Mouse (Mus musculus): ENCODE measurements around the gene Ust. TPM values are rescaled to one million over a fixed set of nuclear protein-coding genes. Genes with fewer than 3 reads are reported as not detected.

Ust gene
- polyA plus RNA-seq, 1 experiment from 2014 or later, result 6.6 TPM

DNA sequence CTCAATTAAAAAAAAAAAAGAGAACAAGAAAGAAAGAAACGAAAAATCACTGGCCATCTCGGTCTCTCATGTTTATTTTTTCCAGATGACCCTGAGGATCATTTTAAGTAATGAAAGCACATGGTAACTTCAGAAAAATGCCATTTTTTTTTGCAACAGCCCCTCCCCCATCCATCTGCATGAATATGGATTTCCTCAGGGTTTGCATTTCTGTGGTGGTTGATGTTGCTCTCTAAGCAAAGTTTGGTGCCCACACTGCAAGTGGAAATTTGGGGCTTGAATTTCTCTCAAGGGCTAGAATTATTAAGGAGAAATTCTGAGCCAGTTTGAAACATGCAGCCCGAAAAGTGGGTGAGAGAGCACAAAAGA lies 290.3 kb downstream of the Ust start:
- no peaks in the 10 kb centered on the region for H3K27me3 ChIP-seq
- H3K9ac ChIP-seq, result no peak overlapping the region
- H3K4me2 ChIP-seq, result no peak overlapping the region
- 41% methylated on average over 3 of the region's 3 CpGs for WGBS
- peaks cover 10% of the 10 kb centered on the region for H3K4me1 ChIP-seq
- ATAC-seq (replicated peaks; ENCODE audit: low FRiP score), result no peak
- H3K36me3 ChIP-seq, result no peaks in the 10 kb centered on the region
- no peak overlapping the region for H3K27ac ChIP-seq
- H3K9me3 ChIP-seq (replicated peaks), result no peaks in the 10 kb centered on the region
- no peak overlapping the region for H3K4me3 ChIP-seq (replicated peaks)

- Histone ChIP-seq H3K4me3 (replicated peaks) (no peak overlapping the region), H3K9ac (no peak overlapping the region), H3K4me2 (no peak overlapping the region), H3K27me3 (no peaks in the 10 kb centered on the region), H3K9me3 (replicated peaks) (no peaks in the 10 kb centered on the region), H3K4me1 (peaks cover 9% of the 10 kb centered on the region; the same call in 1 of the 2 replicates), H3K27ac (no peak overlapping the region), H3K36me3 (no peaks in the 10 kb centered on the region)
- ATAC-seq (replicated peaks; ENCODE audit: low FRiP score), result 0 out of 2 replicates have a peak, but pooled peaks have one; percentile 60
- 47% methylated on average over 5 of the region's 5 CpGs for WGBS
These were observed 290.8 kb downstream of the Ust start for GRCm38 (mm10) chr10:8227705-8228374.

- H3K4me3 ChIP-seq (replicated peaks), result no peak overlapping the region
- peaks cover 7% of the 10 kb centered on the region; the same call in 1 of the 2 replicates for H3K4me1 ChIP-seq
- H3K9ac ChIP-seq, result no peak overlapping the region
- no peaks in the 10 kb centered on the region for H3K36me3 ChIP-seq
- H3K9me3 ChIP-seq (replicated peaks), result no peaks in the 10 kb centered on the region
- WGBS, result 71% methylated on average over 3 of the region's 3 CpGs
- no peak overlapping the region for H3K27ac ChIP-seq
- ATAC-seq (replicated peaks; ENCODE audit: low FRiP score), result no peak
- no peak overlapping the region for H3K4me2 ChIP-seq
- no peaks in the 10 kb centered on the region for H3K27me3 ChIP-seq
These were observed 292.0 kb downstream of the Ust start for GRCm38 (mm10) chr10:8226650-8227049.

GRCm38 (mm10) chr10:8224641-8225040 lies 294.0 kb downstream of the Ust start:
- no peak for ATAC-seq (replicated peaks; ENCODE audit: low FRiP score)
- peaks cover 5% of the 10 kb centered on the region; the same call in 1 of the 2 replicates for H3K4me1 ChIP-seq
- no peak overlapping the region for H3K27ac ChIP-seq
- H3K9ac ChIP-seq, result no peak overlapping the region
- 87% methylated on average over 2 of the region's 2 CpGs for WGBS
- no peak overlapping the region for H3K4me2 ChIP-seq
- no peaks in the 10 kb centered on the region for H3K27me3 ChIP-seq
- no peaks in the 10 kb centered on the region for H3K9me3 ChIP-seq (replicated peaks)
- H3K4me3 ChIP-seq (replicated peaks), result no peak overlapping the region
- no peaks in the 10 kb centered on the region for H3K36me3 ChIP-seq

GRCm38 (mm10) chr10:8224046-8224445 lies 294.6 kb downstream of the Ust start:
- Histone ChIP-seq H3K36me3 (no peaks in the 10 kb centered on the region), H3K9ac (no peak overlapping the region), H3K9me3 (replicated peaks) (no peaks in the 10 kb centered on the region), H3K27me3 (no peaks in the 10 kb centered on the region), H3K4me2 (no peak overlapping the region), H3K27ac (no peak overlapping the region), H3K4me3 (replicated peaks) (no peak overlapping the region), H3K4me1 (peaks cover 5% of the 10 kb centered on the region; the same call in 1 of the 2 replicates)
- WGBS, result 61% methylated on average over 8 of the region's 8 CpGs
- ATAC-seq (replicated peaks; ENCODE audit: low FRiP score), result no peak

DNA sequence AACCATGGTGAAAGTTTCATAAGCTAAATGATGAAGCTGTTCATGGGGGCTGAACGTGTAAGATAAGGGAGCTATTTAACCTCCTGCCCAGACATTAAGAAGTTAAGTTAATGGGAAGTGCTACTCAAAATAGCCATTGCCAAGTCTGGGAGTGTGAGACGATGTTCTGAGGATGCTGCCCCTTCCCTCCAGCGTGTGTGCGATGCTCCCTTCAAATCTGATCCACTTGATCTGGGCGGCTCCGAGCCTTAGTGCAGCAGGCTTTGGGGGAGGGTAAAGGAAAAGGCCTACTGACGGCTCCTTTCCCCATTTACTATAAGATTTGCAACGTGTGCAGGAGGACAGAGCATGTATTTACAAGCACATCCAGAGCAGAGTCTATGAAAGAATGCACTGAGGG lies 301.7 kb downstream of the Ust start:
- Histone ChIP-seq H3K9me3 (replicated peaks) (no peaks in the 10 kb centered on the region), H3K4me1 (peaks cover 40% of the 10 kb centered on the region), H3K27me3 (no peaks in the 10 kb centered on the region), H3K4me3 (replicated peaks) (no peak overlapping the region), H3K27ac (no peak overlapping the region), H3K36me3 (no peaks in the 10 kb centered on the region), H3K4me2 (no peak overlapping the region), H3K9ac (no peak overlapping the region)
- 19% methylated on average over 8 of the region's 8 CpGs for WGBS
- no peak for ATAC-seq (replicated peaks; ENCODE audit: low FRiP score)

- no peak for ATAC-seq (replicated peaks; ENCODE audit: low FRiP score)
- 86% methylated on average over 3 of the region's 3 CpGs for WGBS
- Histone ChIP-seq H3K4me3 (replicated peaks) (no peak overlapping the region), H3K4me2 (no peak overlapping the region), H3K27me3 (no peaks in the 10 kb centered on the region), H3K4me1 (peaks cover 40% of the 10 kb centered on the region), H3K9me3 (replicated peaks) (no peaks in the 10 kb centered on the region), H3K9ac (no peak overlapping the region), H3K36me3 (no peaks in the 10 kb centered on the region), H3K27ac (no peak overlapping the region)
These were observed 303.4 kb downstream of the Ust start for GRCm38 (mm10) chr10:8215181-8215580.

DNA sequence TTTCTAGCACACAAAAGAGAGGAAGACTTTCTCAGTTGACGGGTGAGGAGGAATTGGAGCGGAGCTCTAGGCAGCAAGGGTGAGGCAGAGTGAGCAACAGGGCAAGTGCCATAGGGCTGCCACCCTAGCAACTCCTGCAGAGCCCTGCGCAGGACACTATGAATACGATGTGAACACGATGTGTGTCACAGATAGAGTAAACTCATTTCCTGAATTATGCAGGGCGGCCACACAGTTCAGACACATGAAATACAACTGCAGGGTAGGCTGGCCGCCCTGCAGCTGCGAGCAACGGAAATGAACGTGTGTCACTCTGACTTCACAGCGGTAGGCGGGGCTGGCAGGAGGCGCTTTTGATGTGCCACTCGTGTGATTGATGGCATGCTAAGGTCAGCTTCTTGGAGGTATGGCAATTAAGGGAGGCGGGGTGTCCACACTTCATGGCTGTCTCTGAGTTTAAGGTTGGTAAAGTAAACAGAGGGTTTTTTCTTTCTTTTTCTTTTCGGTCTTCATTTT lies 304.7 kb downstream of the Ust start:
- Histone ChIP-seq H3K4me2 (peak overlapping the region; percentile 50), H3K27me3 (no peaks in the 10 kb centered on the region), H3K9ac (no peak overlapping the region), H3K9me3 (replicated peaks) (no peaks in the 10 kb centered on the region), H3K27ac (peak overlapping the region; percentile 76), H3K4me3 (replicated peaks) (0 out of 2 replicates have a peak overlapping the region, but pooled peaks have one; percentile 5), H3K36me3 (no peaks in the 10 kb centered on the region), H3K4me1 (peaks cover 40% of the 10 kb centered on the region)
- peak; percentile 84 for ATAC-seq (replicated peaks; ENCODE audit: low FRiP score)
- 4% methylated on average over 16 of the region's 16 CpGs for WGBS

DNA sequence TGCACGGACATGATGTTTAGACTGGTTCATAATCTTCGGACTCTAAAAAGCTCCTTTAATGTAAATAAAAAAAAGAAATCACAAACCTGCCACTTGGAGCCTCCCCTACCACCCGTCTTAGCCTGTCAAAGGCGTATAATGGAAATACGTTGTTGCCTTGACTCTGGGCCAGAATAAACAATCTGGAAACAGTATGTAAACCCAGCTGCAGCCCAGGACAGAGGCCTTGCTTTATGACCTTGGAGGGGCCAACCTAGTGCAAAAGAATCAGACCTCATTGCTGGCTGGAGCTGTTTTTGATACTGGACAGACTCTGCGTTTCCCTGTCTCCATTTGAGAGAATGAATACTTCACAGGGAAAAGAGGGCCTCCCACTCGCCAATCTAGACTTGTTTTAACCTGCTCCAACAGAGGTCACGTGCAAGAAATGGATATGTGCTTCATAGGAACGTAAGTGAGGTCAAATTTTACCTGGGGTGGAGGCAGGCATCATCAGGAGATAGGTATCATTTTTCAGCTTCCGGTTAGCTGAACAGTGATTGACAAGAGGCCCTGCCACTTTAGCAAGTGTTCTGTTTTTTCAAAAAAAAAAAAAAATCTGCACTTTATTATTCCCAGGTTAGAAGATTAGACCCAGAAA lies 305.2 kb downstream of the Ust start:
- Histone ChIP-seq H3K4me3 (replicated peaks) (no peak overlapping the region), H3K27me3 (no peaks in the 10 kb centered on the region), H3K27ac (peak overlapping the region; percentile 76), H3K36me3 (no peaks in the 10 kb centered on the region), H3K4me1 (peaks cover 40% of the 10 kb centered on the region), H3K9me3 (replicated peaks) (no peaks in the 10 kb centered on the region), H3K9ac (no peak overlapping the region), H3K4me2 (peak overlapping the region; percentile 50)
- 19% methylated on average over 10 of the region's 10 CpGs for WGBS
- peak; percentile 10; the same call in 1 of the 2 replicates for ATAC-seq (replicated peaks; ENCODE audit: low FRiP score)

DNA sequence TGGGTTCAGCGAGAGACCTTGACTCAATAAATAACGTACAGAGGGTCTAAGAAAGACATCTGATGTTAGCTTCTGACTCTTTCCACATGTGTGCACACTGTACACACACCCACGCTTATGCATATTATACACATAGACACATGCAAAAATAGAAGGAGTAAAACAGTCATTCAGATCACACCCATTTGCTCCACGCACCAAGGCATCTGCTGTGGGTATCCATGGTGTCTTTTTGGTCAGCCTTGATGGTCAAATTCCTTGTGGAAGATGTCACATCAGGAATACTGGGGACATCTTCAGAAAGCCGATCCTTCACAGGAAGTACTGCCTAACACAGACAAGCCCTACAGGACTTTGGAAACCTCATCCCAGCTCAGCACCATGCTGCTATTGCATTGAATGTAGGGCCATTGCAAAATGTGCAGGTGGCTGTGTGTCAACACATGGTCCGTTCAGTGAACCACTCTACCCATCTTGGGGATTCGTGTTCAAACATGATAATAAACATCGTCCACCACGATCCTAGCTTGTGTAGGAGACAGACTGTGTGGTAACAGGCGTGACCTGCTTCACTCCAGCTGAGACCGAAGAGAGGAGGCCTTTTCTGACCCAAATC lies 305.9 kb downstream of the Ust start:
- no peak for ATAC-seq (replicated peaks; ENCODE audit: low FRiP score)
- 58% methylated on average over 11 of the region's 11 CpGs for WGBS

GRCm38 (mm10) chr10:8211694-8212093 lies 306.9 kb downstream of the Ust start:
- WGBS, result 85% methylated on average over 5 of the region's 5 CpGs
- Histone ChIP-seq H3K4me2 (no peak overlapping the region), H3K9me3 (replicated peaks) (no peaks in the 10 kb centered on the region), H3K36me3 (no peaks in the 10 kb centered on the region), H3K27me3 (no peaks in the 10 kb centered on the region), H3K27ac (no peak overlapping the region), H3K9ac (no peak overlapping the region), H3K4me3 (replicated peaks) (no peak overlapping the region), H3K4me1 (peaks cover 34% of the 10 kb centered on the region)
- ATAC-seq (replicated peaks; ENCODE audit: low FRiP score), result no peak

More for the DNA sequence above, 305.9 kb downstream of the Ust start:
- peaks cover 40% of the 10 kb centered on the region for H3K4me1 ChIP-seq
- H3K4me3 ChIP-seq (replicated peaks), result no peak overlapping the region
- no peaks in the 10 kb centered on the region for H3K9me3 ChIP-seq (replicated peaks)
- H3K36me3 ChIP-seq, result no peaks in the 10 kb centered on the region
- H3K27me3 ChIP-seq, result no peaks in the 10 kb centered on the region
- H3K9ac ChIP-seq, result no peak overlapping the region
- H3K4me2 ChIP-seq, result no peak overlapping the region
- 0 out of 2 replicates have a peak overlapping the region, but pooled peaks have one; percentile 76 for H3K27ac ChIP-seq

DNA sequence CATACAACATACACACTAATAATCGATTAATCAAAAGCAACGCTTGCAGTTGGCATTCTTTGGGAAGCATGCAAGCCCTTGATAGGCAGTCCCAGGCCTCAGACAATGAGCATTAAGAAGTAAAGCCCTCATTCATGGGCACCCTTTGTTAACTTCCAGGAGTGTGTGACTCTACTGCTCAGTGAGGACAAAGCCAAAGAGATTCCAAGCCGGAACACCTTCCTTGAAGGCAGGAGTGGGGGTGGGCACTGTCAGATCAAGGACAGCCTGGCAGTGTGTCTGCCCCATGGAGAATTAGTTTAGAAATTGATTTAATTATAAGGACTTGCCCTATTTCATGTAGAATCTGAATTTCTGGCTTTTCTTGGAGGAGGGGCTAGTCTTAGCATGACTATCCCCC lies 308.3 kb downstream of the Ust start:
- H3K27ac ChIP-seq, result no peak overlapping the region
- H3K36me3 ChIP-seq, result no peaks in the 10 kb centered on the region
- 91% methylated on average over 3 of the region's 3 CpGs for WGBS
- no peaks in the 10 kb centered on the region for H3K27me3 ChIP-seq
- H3K9me3 ChIP-seq (replicated peaks), result no peaks in the 10 kb centered on the region
- no peak overlapping the region for H3K4me2 ChIP-seq
- H3K4me1 ChIP-seq, result peaks cover 29% of the 10 kb centered on the region
- no peak overlapping the region for H3K9ac ChIP-seq
- no peak overlapping the region for H3K4me3 ChIP-seq (replicated peaks)
- no peak for ATAC-seq (replicated peaks; ENCODE audit: low FRiP score)
